Mouse (Mus musculus) neural tube, embryonic 14.5 days (tissue): ENCODE measurements around the gene Aqp9. TPM values are rescaled to one million over a fixed set of nuclear protein-coding genes. Genes with fewer than 3 reads are reported as not detected.

Experiments
- ATAC-seq: fragments of 200-750 bp; cut with Nextera tagmentation; 2 replicates; pipeline ENCODE4 v1.8.0; 2017; ENCODE audit warnings: low read depth, mild to moderate bottlenecking, moderate TSS enrichment, moderate library complexity
- H3K27ac ChIP-seq: fragments of 300-500 bp; sonication (generic); 2 replicates; pipeline ENCODE4 v1.5.1; 2014; ENCODE audit warnings: low read depth, mild to moderate bottlenecking, control low read depth, low read length, moderate library complexity, mixed read lengths
- H3K27me3 ChIP-seq: fragments of 300-500 bp; sonication (generic); 2 replicates; pipeline ENCODE4 v1.6.1; 2014; ENCODE audit warnings: low read length; ENCODE audit not compliant: control insufficient read depth, insufficient read depth
- H3K36me3 ChIP-seq: fragments of 300-500 bp; sonication (generic); 2 replicates; pipeline ENCODE4 v1.6.1; 2014; ENCODE audit warnings: low read length, mixed read lengths; ENCODE audit not compliant: control insufficient read depth, insufficient read depth
- H3K4me1 ChIP-seq: fragments of 300-500 bp; sonication (generic); 2 replicates; pipeline ENCODE4 v1.6.1; 2014; ENCODE audit warnings: low read length; ENCODE audit not compliant: control insufficient read depth, insufficient read depth
- H3K4me2 ChIP-seq: fragments of 300-500 bp; sonication (generic); 2 replicates; pipeline ENCODE4 v1.6.1; 2014; ENCODE audit warnings: mild to moderate bottlenecking, low read depth, low read length, control low read depth
- H3K4me3 ChIP-seq: fragments of 300-500 bp; sonication (generic); 2 replicates; pipeline ENCODE4 v1.5.1; 2014; ENCODE audit warnings: low read depth, low read length, control low read depth, mixed read lengths
- H3K9ac ChIP-seq: fragments of 300-500 bp; sonication (generic); replicated peaks from 2 replicates; pipeline ENCODE4 v1.6.1; 2014; ENCODE audit warnings: low read depth, mild to moderate bottlenecking, control low read depth, low read length, mixed read lengths
- H3K9me3 ChIP-seq: fragments of 300-500 bp; sonication (generic); 2 replicates; pipeline ENCODE4 v1.6.1; 2016; ENCODE audit warnings: low read length; ENCODE audit not compliant: control insufficient read depth
- WGBS: fragments of 180-500 bp; shearing (Covaris S2); extraction: QIAGEN DNeasy Blood & Tissue Kit; methylation state at CpG from one replicate; pipeline ENCODE4 v1.1.7; 2014; 5-methylcytosine and 5-hydroxymethylcytosine counted together
- polyA plus RNA-seq: library from polyadenylated mRNA; unstranded; fragments of >200 nt; fragmentation: Nextera tagmentation; extraction: Ambion mirVana; gene quantifications from 2 replicates; pipeline ENCODE4 v1.2.1, GENCODE M21; 2014

Aqp9 gene
- polyA plus RNA-seq, 1 experiment from 2014 or later: 0.74 TPM

DNA sequence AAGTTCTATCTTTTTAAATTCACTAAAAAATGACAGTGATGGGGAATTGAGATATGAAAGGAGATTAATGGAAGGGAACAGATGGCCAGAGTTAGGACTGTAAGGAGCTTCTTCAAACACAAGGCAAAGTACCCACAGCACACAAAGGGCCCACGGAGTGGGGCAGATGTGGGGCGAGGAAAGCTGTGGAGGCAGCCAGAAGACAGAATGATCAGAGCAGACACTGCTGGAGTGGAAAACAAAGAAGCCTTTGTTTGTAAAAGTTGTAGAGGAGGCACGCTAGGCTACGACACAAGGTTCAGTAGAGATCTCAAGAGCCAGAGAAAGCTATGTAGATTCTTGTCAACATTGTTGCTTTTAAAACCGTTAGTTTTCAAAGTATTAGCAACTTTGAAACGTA is 17.1 kb downstream of the Aqp9 start:
- no peaks in the 10 kb centered on the region for H3K9me3 ChIP-seq
- no peaks in the 10 kb centered on the region for H3K27me3 ChIP-seq
- H3K27ac ChIP-seq: no peak overlapping the region
- WGBS: 39% methylated on average over 6 of the region's 6 CpGs
- H3K36me3 ChIP-seq: no peaks in the 10 kb centered on the region
- H3K4me3 ChIP-seq: no peak overlapping the region
- H3K4me2 ChIP-seq: no peak overlapping the region
- no peak overlapping the region for H3K9ac ChIP-seq
- no peak for ATAC-seq
- no peaks in the 10 kb centered on the region for H3K4me1 ChIP-seq

DNA sequence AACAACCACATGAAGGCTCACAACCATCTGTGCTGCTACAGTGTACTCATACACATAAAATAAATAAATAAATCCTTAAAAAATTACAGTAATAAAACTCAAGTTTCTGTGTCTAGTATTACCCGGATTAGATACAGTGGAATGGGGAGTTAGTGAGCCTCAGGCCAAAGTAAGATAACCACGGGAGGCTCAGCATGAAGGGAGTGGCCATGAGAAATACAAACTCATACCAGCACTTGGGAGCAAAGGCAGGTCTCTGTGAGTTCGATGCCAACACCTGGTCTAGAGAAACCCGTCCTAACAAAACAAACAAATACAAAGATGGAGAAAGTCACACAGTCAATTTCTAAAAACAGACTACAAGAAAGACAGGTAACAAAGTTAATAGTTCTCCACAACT is 18.3 kb downstream of the Aqp9 start:
- Histone ChIP-seq H3K27ac (no peak overlapping the region), H3K4me3 (no peak overlapping the region), H3K27me3 (no peaks in the 10 kb centered on the region), H3K9ac (no peak overlapping the region), H3K4me2 (no peak overlapping the region), H3K9me3 (no peaks in the 10 kb centered on the region), H3K36me3 (no peaks in the 10 kb centered on the region), H3K4me1 (no peaks in the 10 kb centered on the region)
- 95% methylated on average over 4 of the region's 4 CpGs for WGBS
- ATAC-seq: no peak

DNA sequence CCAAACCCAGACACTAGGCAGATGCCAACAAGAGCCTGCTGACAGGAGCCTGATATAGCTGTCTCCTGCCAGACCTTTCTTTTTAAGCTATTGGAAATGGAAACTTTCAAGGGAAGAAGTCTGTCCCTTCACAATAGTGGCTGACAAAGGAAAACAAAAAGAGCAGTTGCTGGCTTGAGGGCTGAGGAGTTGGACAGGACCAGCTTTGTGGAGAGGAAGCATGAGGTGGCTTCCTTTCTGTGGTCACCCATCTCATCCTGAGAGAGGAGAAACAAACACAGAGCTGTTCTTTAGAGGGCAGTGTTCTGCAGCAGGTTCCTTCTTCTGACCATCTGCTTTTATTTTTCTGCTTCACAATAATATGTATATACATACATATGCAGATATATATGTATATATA is 19.6 kb downstream of the Aqp9 start:
- no peaks in the 10 kb centered on the region for H3K4me1 ChIP-seq
- H3K4me3 ChIP-seq: no peak overlapping the region
- no peaks in the 10 kb centered on the region for H3K36me3 ChIP-seq
- H3K27me3 ChIP-seq: no peaks in the 10 kb centered on the region
- no peak for ATAC-seq
- H3K27ac ChIP-seq: no peak overlapping the region
- no peak overlapping the region for H3K9ac ChIP-seq
- H3K4me2 ChIP-seq: no peak overlapping the region
- H3K9me3 ChIP-seq: no peaks in the 10 kb centered on the region

DNA sequence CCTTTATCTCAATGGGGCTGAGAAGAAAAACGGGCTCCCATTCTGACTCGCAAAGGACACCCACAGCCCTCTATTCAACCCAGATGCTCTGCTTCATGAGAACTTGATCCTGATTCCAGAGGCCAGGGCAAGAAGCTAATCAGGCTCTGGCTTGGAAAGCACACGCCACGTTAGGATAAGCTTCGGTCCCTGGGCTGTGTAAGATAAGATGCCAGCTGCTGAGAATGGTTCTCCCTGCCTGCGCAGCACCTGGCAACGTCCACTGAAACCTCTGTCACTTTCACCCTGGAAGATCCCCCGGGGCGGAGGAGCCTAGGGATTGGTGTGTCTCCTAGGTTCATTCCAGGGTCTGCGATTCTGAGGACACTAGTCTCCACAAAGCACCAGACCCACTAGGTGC is 22.3 kb downstream of the Aqp9 start:
- Histone ChIP-seq H3K27me3 (no peaks in the 10 kb centered on the region), H3K27ac (no peak overlapping the region), H3K4me3 (no peak overlapping the region), H3K9ac (no peak overlapping the region), H3K4me1 (no peaks in the 10 kb centered on the region), H3K9me3 (no peaks in the 10 kb centered on the region), H3K36me3 (no peaks in the 10 kb centered on the region), H3K4me2 (no peak overlapping the region)
- no peak for ATAC-seq
- WGBS: 91% methylated on average over 10 of the region's 10 CpGs

DNA sequence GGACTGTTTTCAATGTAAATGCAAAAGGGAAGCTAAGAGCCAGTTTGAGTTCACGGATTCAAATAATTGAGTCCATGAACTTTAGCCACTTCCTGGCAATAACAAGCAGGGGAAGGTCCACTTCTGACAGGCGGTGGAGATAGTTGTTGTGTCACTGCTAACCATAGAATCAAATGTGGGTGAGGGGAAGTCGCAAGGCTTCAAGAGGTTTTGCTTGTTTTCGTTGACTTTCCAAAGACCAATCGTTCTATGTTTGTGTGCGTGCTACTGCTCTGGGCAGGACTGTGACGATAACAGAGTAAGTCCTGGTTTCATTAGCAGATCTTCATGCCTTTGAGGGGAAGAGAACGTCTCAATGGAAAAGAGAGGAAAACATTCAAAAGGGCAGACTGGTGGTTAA is 28.3 kb downstream of the Aqp9 start:
- H3K4me2 ChIP-seq: no peak overlapping the region
- H3K4me3 ChIP-seq: no peak overlapping the region
- no peak overlapping the region for H3K9ac ChIP-seq
- H3K36me3 ChIP-seq: no peaks in the 10 kb centered on the region
- no peaks in the 10 kb centered on the region for H3K27me3 ChIP-seq
- WGBS: 90% methylated on average over 8 of the region's 8 CpGs
- H3K9me3 ChIP-seq: no peaks in the 10 kb centered on the region
- no peak for ATAC-seq
- H3K4me1 ChIP-seq: no peaks in the 10 kb centered on the region
- H3K27ac ChIP-seq: no peak overlapping the region

DNA sequence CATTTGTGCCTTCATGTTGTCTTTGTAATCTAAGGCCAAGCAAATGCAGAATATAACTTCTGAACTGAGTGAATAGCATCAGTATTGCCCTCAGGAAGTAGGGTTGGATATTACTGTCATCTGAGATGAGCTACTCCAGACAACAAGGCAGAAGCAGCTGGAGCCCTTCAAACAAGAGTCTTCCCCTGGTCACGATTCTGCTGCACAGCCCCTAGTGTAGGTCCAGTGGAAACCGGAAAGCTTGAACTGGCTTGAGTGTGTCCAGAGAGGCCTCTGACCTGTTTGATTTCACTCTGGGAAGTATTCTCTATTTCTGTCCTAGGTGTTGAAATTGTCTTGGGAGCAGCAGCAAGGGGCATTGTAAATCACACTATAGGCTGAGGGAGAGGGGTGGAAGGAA is 29.5 kb downstream of the Aqp9 start:
- H3K36me3 ChIP-seq: no peaks in the 10 kb centered on the region
- no peak overlapping the region for H3K9ac ChIP-seq
- no peaks in the 10 kb centered on the region for H3K4me1 ChIP-seq
- H3K9me3 ChIP-seq: no peaks in the 10 kb centered on the region
- no peak for ATAC-seq
- H3K27me3 ChIP-seq: no peaks in the 10 kb centered on the region
- WGBS: 93% methylated on average over 2 of the region's 2 CpGs
- no peak overlapping the region for H3K4me2 ChIP-seq
- H3K4me3 ChIP-seq: no peak overlapping the region
- no peak overlapping the region for H3K27ac ChIP-seq

DNA sequence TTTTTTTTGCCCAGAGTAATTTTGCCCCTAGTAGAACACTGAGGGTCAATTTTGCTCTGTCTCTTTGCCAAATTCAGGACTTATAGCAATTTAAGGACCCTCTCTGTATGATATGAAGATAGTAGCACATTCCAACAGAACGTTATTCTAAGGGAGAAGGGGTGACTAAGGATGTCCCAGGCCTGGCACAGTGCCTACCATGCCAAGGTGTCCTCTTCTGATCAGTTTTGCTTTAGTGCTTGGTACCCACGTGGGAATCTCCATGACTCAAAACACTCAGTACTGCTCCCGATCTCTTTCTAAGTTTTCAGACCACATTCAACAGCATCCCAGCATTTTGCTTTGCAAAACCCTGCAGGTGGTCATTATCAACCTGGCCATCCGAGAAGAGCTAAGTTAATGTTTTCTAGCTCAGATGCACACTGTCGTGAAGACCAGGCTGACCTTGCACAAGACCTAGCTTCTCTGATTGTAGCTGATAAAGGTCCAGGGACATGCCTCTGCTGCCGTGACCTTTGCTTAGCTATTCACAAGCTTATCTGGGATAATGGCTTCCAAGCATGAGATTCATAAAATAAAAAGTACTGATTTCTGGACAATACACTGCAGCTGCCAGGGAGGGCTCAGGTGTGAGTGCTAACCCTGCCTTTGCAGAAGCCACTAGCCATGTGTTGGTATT is 31.1 kb downstream of the Aqp9 start:
- Histone ChIP-seq H3K36me3 (no peaks in the 10 kb centered on the region), H3K4me1 (no peaks in the 10 kb centered on the region), H3K4me3 (no peak overlapping the region), H3K9me3 (no peaks in the 10 kb centered on the region), H3K9ac (no peak overlapping the region), H3K27me3 (no peaks in the 10 kb centered on the region), H3K27ac (no peak overlapping the region), H3K4me2 (no peak overlapping the region)
- 82% methylated on average over 6 of the region's 6 CpGs for WGBS
- ATAC-seq: no peak

DNA sequence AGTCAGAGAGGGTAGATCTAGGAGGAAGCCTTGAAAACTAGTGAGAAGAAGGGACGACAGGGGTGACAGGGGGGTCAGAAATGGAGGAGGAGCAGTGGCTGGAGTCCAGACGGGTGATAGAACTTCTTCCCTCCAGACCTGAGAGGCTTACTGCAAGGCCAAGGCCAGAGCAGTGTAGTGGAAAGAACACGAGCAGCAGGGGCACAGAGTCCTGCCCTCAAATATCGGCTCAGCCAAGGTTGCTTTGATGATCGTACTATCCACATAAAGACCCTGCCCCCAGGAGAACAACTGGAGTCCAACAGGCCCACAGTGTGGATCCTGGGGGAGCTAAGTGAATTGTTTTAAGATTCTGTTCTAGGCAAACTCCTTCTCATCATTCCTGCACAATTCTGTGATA is 33.4 kb downstream of the Aqp9 start:
- H3K9me3 ChIP-seq: no peaks in the 10 kb centered on the region
- ATAC-seq: no peak
- no peaks in the 10 kb centered on the region for H3K36me3 ChIP-seq
- no peaks in the 10 kb centered on the region for H3K4me1 ChIP-seq
- H3K27me3 ChIP-seq: no peaks in the 10 kb centered on the region
- H3K27ac ChIP-seq: no peak overlapping the region
- 70% methylated on average over 5 of the region's 5 CpGs for WGBS
- H3K4me3 ChIP-seq: no peak overlapping the region
- H3K4me2 ChIP-seq: no peak overlapping the region
- H3K9ac ChIP-seq: no peak overlapping the region

DNA sequence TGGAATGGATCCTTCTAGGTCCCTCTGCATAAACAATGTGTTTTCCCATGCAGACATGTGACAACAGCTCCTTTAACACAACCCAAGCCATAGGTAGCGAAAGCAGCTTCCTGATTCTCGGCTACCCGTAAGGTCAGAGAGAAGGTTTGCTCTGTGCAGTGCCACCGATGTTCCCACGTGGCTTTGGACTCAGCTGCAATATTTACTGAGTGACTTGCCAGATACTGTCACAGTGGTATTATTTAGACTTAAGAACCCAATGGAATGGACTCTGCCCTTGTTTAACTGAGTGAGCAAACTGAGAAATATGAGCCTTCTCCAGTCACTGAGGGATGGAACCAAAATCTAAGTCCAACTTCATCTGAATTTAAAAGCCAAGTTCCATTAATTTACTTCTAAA is 35.3 kb downstream of the Aqp9 start:
- no peak overlapping the region for H3K27ac ChIP-seq
- H3K4me1 ChIP-seq: no peaks in the 10 kb centered on the region
- no peaks in the 10 kb centered on the region for H3K27me3 ChIP-seq
- H3K4me2 ChIP-seq: no peak overlapping the region
- 91% methylated on average over 5 of the region's 5 CpGs for WGBS
- no peak overlapping the region for H3K9ac ChIP-seq
- H3K36me3 ChIP-seq: no peaks in the 10 kb centered on the region
- no peak for ATAC-seq
- no peak overlapping the region for H3K4me3 ChIP-seq
- H3K9me3 ChIP-seq: no peaks in the 10 kb centered on the region
